Mouse (Mus musculus): ENCODE measurements around the gene Zim1.

Gene Zim1

GRCm38 (mm10) chr7:6651221-6651620 lies 45.0 kb downstream of the Zim1 start:
- no peak for DNase-seq (ENCODE audit: low read depth)

- no peak for DNase-seq (ENCODE audit: low read depth)
Measured at GRCm38 (mm10) chr7:6650526-6650925, 45.7 kb downstream of the Zim1 start.

GRCm38 (mm10) chr7:6645821-6646220 lies 50.4 kb downstream of the Zim1 start:
- no peak for DNase-seq (ENCODE audit: low read depth)

GRCm38 (mm10) chr7:6638076-6638475 lies 58.2 kb downstream of the Zim1 start:
- no peak for DNase-seq (ENCODE audit: low read depth)

- DNase-seq (ENCODE audit: low read depth) = no peak
Measured at GRCm38 (mm10) chr7:6636741-6637140, 59.5 kb downstream of the Zim1 start.

- DNase-seq (ENCODE audit: low read depth) = no peak
Measured at GRCm38 (mm10) chr7:6635831-6636230, 60.4 kb downstream of the Zim1 start.

Data from c-Kit-positive CD71-negative TER-119-negative erythroid progenitor cells, embryonic 14.5 days (primary cell).